Mouse (Mus musculus): ENCODE measurements at regions not wholly inside any gene's neighbourhood (a gene's known extent, or its start where the extent isn't known, plus 50 kb on each side); places are given as distances from the start of the nearest gene placed in this dataset.

DNA sequence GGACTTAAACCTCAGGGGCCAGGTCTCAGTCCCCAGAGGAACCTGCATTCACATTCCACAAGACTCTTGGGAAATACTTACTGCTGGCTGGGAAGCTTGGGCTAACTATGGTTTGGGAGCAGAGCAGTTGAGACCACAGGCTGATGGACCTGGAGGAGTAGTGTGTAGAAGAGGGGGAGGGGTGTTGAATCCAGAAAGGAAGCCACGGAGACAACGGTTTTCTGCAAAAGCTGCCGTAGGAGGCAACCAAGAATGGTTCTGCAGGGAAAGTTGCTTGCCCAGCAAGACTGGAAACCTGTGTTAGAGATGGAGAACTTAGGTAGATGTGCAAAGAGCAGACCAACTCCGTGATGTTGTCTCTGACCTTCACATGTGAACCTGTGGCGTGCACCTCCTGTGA, 156.7 kb upstream of the Lrfn2 start:
- TF ChIP-seq CTCF (conservative IDR thresholded peaks at IDR 0.05; ENCODE audit: low read length): no peak
- no peak for TF ChIP-seq POU5F1 (IDR thresholded peaks at IDR 0.05; ENCODE audit: borderline replicate concordance, low read length)
- TF ChIP-seq NANOG (IDR thresholded peaks at IDR 0.05; ENCODE audit: borderline replicate concordance, low read length): no peak
